Mouse (Mus musculus) kidney, embryonic 15.5 days (tissue): ENCODE results near the gene Pfn4. TPM values are rescaled to one million over a fixed set of nuclear protein-coding genes. Genes with fewer than 3 reads are reported as not detected.
"Not testable (repeated sequence)": the region's sequence is repeated elsewhere in the genome, so short reads cannot be mapped to it uniquely, and the experiment has no call there.

Experiments used
- ATAC-seq: fragments of 200-750 bp; cut with Nextera tagmentation; replicated peaks from 2 replicates; pipeline ENCODE4 v1.8.0; 2017; ENCODE audit warnings: moderate TSS enrichment; ENCODE audit not compliant: low FRiP score
- H3K27ac ChIP-seq: fragments of 300-500 bp; sonication (generic); 2 replicates; pipeline ENCODE4 v1.5.1; 2015; ENCODE audit warnings: mild to moderate bottlenecking, inconsistent platforms
- H3K27me3 ChIP-seq: fragments of 300-500 bp; sonication (generic); 2 replicates; pipeline ENCODE4 v1.6.1; 2015; ENCODE audit warnings: inconsistent platforms
- H3K36me3 ChIP-seq: fragments of 300-500 bp; sonication (generic); 2 replicates; pipeline ENCODE4 v1.6.1; 2015; ENCODE audit warnings: inconsistent platforms
- H3K4me1 ChIP-seq: fragments of 300-500 bp; sonication (generic); 2 replicates; pipeline ENCODE4 v1.6.1; 2015; ENCODE audit warnings: inconsistent platforms
- H3K4me2 ChIP-seq: fragments of 300-500 bp; sonication (generic); 2 replicates; pipeline ENCODE4 v1.6.1; 2015; ENCODE audit warnings: moderate library complexity, mild to moderate bottlenecking, inconsistent platforms
- H3K4me3 ChIP-seq: fragments of 300-500 bp; sonication (generic); replicated peaks from 2 replicates; pipeline ENCODE4 v1.5.1; 2015; ENCODE audit warnings: mild to moderate bottlenecking, inconsistent platforms
- H3K9ac ChIP-seq: fragments of 300-500 bp; sonication (generic); 2 replicates; pipeline ENCODE4 v1.6.1; 2015; ENCODE audit warnings: mild to moderate bottlenecking, inconsistent platforms
- H3K9me3 ChIP-seq: fragments of 300-500 bp; sonication (generic); replicated peaks from 2 replicates; pipeline ENCODE4 v1.6.1; 2016; ENCODE audit warnings: inconsistent platforms
- WGBS: fragments of 180-500 bp; shearing (Covaris S2); methylation state at CpG from one replicate; pipeline ENCODE4 v1.1.7; 2015; ENCODE audit warnings: mixed read lengths; 5-methylcytosine and 5-hydroxymethylcytosine counted together
- polyA plus RNA-seq: library from polyadenylated mRNA; unstranded; fragments of >200 nt; fragmentation: Nextera tagmentation; extraction: Ambion mirVana; gene quantifications from 2 replicates; pipeline ENCODE4 v1.2.1, GENCODE M21; 2015

Pfn4 gene
- polyA plus RNA-seq, 1 experiment from 2014 or later = 2.5 TPM

- peak; percentile 33; the same call in 1 of the 2 replicates for ATAC-seq
- Histone ChIP-seq H3K27me3 (no peaks in the 10 kb centered on the region), H3K27ac (no peak overlapping the region), H3K9me3 (no peaks in the 10 kb centered on the region), H3K4me3 (no peak overlapping the region), H3K9ac (no peak overlapping the region), H3K36me3 (no peaks in the 10 kb centered on the region), H3K4me2 (no peak overlapping the region), H3K4me1 (no peaks in the 10 kb centered on the region)
- WGBS = 50% methylated on average over 1 of the region's 1 CpGs
Observed at GRCm38 (mm10) chr12:4757060-4757459, 11.8 kb upstream of the Pfn4 start.

GRCm38 (mm10) chr12:4769333-4769723 lies 506 bp downstream of the Pfn4 start:
- 23% methylated on average over 13 of the region's 13 CpGs for WGBS
- Histone ChIP-seq H3K27ac (peak overlapping the region; percentile 94), H3K4me1 (peaks cover 6% of the 10 kb centered on the region), H3K4me2 (peak overlapping the region; percentile 84), H3K36me3 (no peaks in the 10 kb centered on the region), H3K27me3 (no peaks in the 10 kb centered on the region), H3K4me3 (peak overlapping the region; percentile 75), H3K9ac (peak overlapping the region; percentile 82), H3K9me3 (no peaks in the 10 kb centered on the region)
- ATAC-seq = peak; percentile 55

- H3K4me1 ChIP-seq = no peaks in the 10 kb centered on the region
- H3K36me3 ChIP-seq = no peaks in the 10 kb centered on the region
- H3K27ac ChIP-seq = no peak overlapping the region
- H3K4me3 ChIP-seq = no peak overlapping the region
- no peak overlapping the region for H3K4me2 ChIP-seq
- no peaks in the 10 kb centered on the region for H3K27me3 ChIP-seq
- WGBS = 85% methylated on average over 8 of the region's 8 CpGs
- no peak for ATAC-seq
- no peak overlapping the region for H3K9ac ChIP-seq
- no peaks in the 10 kb centered on the region for H3K9me3 ChIP-seq
Observed at GRCm38 (mm10) chr12:4774895-4775587, 6.2 kb downstream of the Pfn4 start.

GRCm38 (mm10) chr12:4775588-4775949 lies 6.7 kb downstream of the Pfn4 start:
- H3K27me3 ChIP-seq = no peaks in the 10 kb centered on the region
- H3K27ac ChIP-seq = no peak overlapping the region
- 84% methylated on average over 9 of the region's 9 CpGs for WGBS
- no peaks in the 10 kb centered on the region for H3K9me3 ChIP-seq
- H3K9ac ChIP-seq = no peak overlapping the region
- no peaks in the 10 kb centered on the region for H3K4me1 ChIP-seq
- H3K4me2 ChIP-seq = no peak overlapping the region
- no peak overlapping the region for H3K4me3 ChIP-seq
- no peak for ATAC-seq
- no peaks in the 10 kb centered on the region for H3K36me3 ChIP-seq

GRCm38 (mm10) chr12:4777734-4778133 lies 8.9 kb downstream of the Pfn4 start:
- Histone ChIP-seq H3K36me3 (no peaks in the 10 kb centered on the region), H3K4me2 (no peak overlapping the region)
- 89% methylated on average over 6 of the region's 6 CpGs for WGBS

GRCm38 (mm10) chr12:4780245-4780644 lies 11.4 kb downstream of the Pfn4 start:
- no peaks in the 10 kb centered on the region for H3K9me3 ChIP-seq
- no peak overlapping the region for H3K4me3 ChIP-seq
- no peak overlapping the region for H3K9ac ChIP-seq
- H3K27me3 ChIP-seq = no peaks in the 10 kb centered on the region
- H3K27ac ChIP-seq = no peak overlapping the region
- no peaks in the 10 kb centered on the region for H3K36me3 ChIP-seq
- ATAC-seq = no peak
- WGBS = 67% methylated on average over 2 of the region's 2 CpGs
- 0 out of 2 replicates have a peak, but pooled peaks cover 3% of the 10 kb centered on the region for H3K4me1 ChIP-seq
- H3K4me2 ChIP-seq = no peak overlapping the region

More at GRCm38 (mm10) chr12:4777734-4778133, 8.9 kb downstream of the Pfn4 start:
- H3K9me3 ChIP-seq = no peaks in the 10 kb centered on the region
- H3K27ac ChIP-seq = no peak overlapping the region
- no peaks in the 10 kb centered on the region for H3K27me3 ChIP-seq
- H3K4me1 ChIP-seq = 0 out of 2 replicates have a peak, but pooled peaks cover 3% of the 10 kb centered on the region
- no peak overlapping the region for H3K9ac ChIP-seq
- ATAC-seq = no peak
- H3K4me3 ChIP-seq = no peak overlapping the region

- Histone ChIP-seq H3K36me3 (no peaks in the 10 kb centered on the region), H3K27me3 (no peaks in the 10 kb centered on the region), H3K27ac (no peak overlapping the region), H3K4me3 (no peak overlapping the region), H3K9me3 (no peaks in the 10 kb centered on the region), H3K4me1 (0 out of 2 replicates have a peak, but pooled peaks cover 3% of the 10 kb centered on the region), H3K9ac (no peak overlapping the region), H3K4me2 (no peak overlapping the region)
- 87% methylated on average over 1 of the region's 1 CpGs for WGBS
- ATAC-seq = no peak
Observed at GRCm38 (mm10) chr12:4781270-4781669, 12.4 kb downstream of the Pfn4 start.

GRCm38 (mm10) chr12:4781725-4782404 lies 13.0 kb downstream of the Pfn4 start:
- not testable (repeated sequence) for H3K9ac ChIP-seq, H3K4me3 ChIP-seq, H3K36me3 ChIP-seq, H3K9me3 ChIP-seq, H3K27me3 ChIP-seq, H3K27ac ChIP-seq, H3K4me1 ChIP-seq, H3K4me2 ChIP-seq
- ATAC-seq = 0 out of 2 replicates have a peak, but pooled peaks have one; percentile 41
- WGBS = 75% methylated on average over 9 of the region's 9 CpGs

GRCm38 (mm10) chr12:4783598-4783997 lies 14.8 kb downstream of the Pfn4 start:
- no peak overlapping the region for H3K9ac ChIP-seq
- H3K4me2 ChIP-seq = no peak overlapping the region
- H3K36me3 ChIP-seq = no peaks in the 10 kb centered on the region
- ATAC-seq = peak; percentile 96
- H3K4me1 ChIP-seq = 0 out of 2 replicates have a peak, but pooled peaks cover 3% of the 10 kb centered on the region
- no peaks in the 10 kb centered on the region for H3K9me3 ChIP-seq
- no peak overlapping the region for H3K4me3 ChIP-seq
- no peaks in the 10 kb centered on the region for H3K27me3 ChIP-seq
- WGBS = 31% methylated on average over 5 of the region's 5 CpGs
- 0 out of 2 replicates have a peak overlapping the region, but pooled peaks have one; percentile 39 for H3K27ac ChIP-seq

- ATAC-seq = no peak
- Histone ChIP-seq H3K27me3 (no peaks in the 10 kb centered on the region), H3K4me1 (0 out of 2 replicates have a peak, but pooled peaks cover 3% of the 10 kb centered on the region), H3K4me2 (no peak overlapping the region), H3K36me3 (no peaks in the 10 kb centered on the region), H3K27ac (peak overlapping the region; percentile 39; the same call in 1 of the 2 replicates), H3K4me3 (no peak overlapping the region), H3K9ac (no peak overlapping the region), H3K9me3 (no peaks in the 10 kb centered on the region)
- WGBS = 65% methylated on average over 2 of the region's 2 CpGs
Observed at GRCm38 (mm10) chr12:4784466-4784865, 15.6 kb downstream of the Pfn4 start.

- not testable (repeated sequence) for H3K4me3 ChIP-seq, H3K27ac ChIP-seq, H3K4me1 ChIP-seq, H3K36me3 ChIP-seq, H3K4me2 ChIP-seq, H3K9ac ChIP-seq, ATAC-seq, H3K9me3 ChIP-seq, H3K27me3 ChIP-seq
- WGBS = 95% methylated on average over 25 of the region's 25 CpGs
Observed at GRCm38 (mm10) chr12:4788128-4788527, 19.3 kb downstream of the Pfn4 start.

- Histone ChIP-seq H3K4me3 (no peak overlapping the region), H3K9ac (no peak overlapping the region), H3K4me1 (no peaks in the 10 kb centered on the region), H3K9me3 (no peaks in the 10 kb centered on the region), H3K27ac (no peak overlapping the region), H3K36me3 (no peaks in the 10 kb centered on the region), H3K27me3 (no peaks in the 10 kb centered on the region), H3K4me2 (no peak overlapping the region)
- WGBS = 69% methylated on average over 1 of the region's 1 CpGs
- ATAC-seq = 0 out of 2 replicates have a peak, but pooled peaks have one; percentile 18
Observed at GRCm38 (mm10) chr12:4793718-4794117, 24.9 kb downstream of the Pfn4 start.
